Mouse (Mus musculus) heart, embryonic 16.5 days (tissue): ENCODE measurements around the gene Noxa1. TPM values are rescaled to one million over a fixed set of nuclear protein-coding genes. Genes with fewer than 3 reads are reported as not detected.

Source experiments
- ATAC-seq: fragments of 200-750 bp; cut with Nextera tagmentation; replicated peaks from 2 replicates; pipeline ENCODE4 v1.8.0; 2017; ENCODE audit warnings: moderate number of reproducible peaks; ENCODE audit not compliant: insufficient read depth, low FRiP score; ENCODE audit errors: extremely low read depth
- H3K27ac ChIP-seq: fragments of 300-500 bp; sonication (generic); 2 replicates; pipeline ENCODE4 v1.5.1; 2014; ENCODE audit warnings: mild to moderate bottlenecking, low read length, control low read depth, moderate library complexity
- H3K27me3 ChIP-seq: fragments of 300-500 bp; sonication (generic); 2 replicates; pipeline ENCODE4 v1.6.1; 2014; ENCODE audit warnings: low read length, mixed read lengths; ENCODE audit not compliant: control insufficient read depth, insufficient read depth
- H3K36me3 ChIP-seq: fragments of 300-500 bp; sonication (generic); 2 replicates; pipeline ENCODE4 v1.6.1; 2014; ENCODE audit not compliant: control insufficient read depth, insufficient read depth
- H3K4me1 ChIP-seq: fragments of 300-500 bp; sonication (generic); 2 replicates; pipeline ENCODE4 v1.6.1; 2014; ENCODE audit warnings: low read length, mixed read lengths; ENCODE audit not compliant: control insufficient read depth, insufficient read depth
- H3K4me2 ChIP-seq: fragments of 300-500 bp; sonication (generic); 2 replicates; pipeline ENCODE4 v1.6.1; 2014; ENCODE audit warnings: low read depth, mild to moderate bottlenecking, control low read depth, low read length
- H3K4me3 ChIP-seq: fragments of 300-500 bp; sonication (generic); 2 replicates; pipeline ENCODE4 v1.5.1; 2014; ENCODE audit warnings: mild to moderate bottlenecking, control low read depth, low read length
- H3K9ac ChIP-seq: fragments of 300-500 bp; sonication (generic); 2 replicates; pipeline ENCODE4 v1.6.1; 2014; ENCODE audit warnings: low read length, control low read depth
- H3K9me3 ChIP-seq: fragments of 300-500 bp; sonication (generic); replicated peaks from 2 replicates; pipeline ENCODE4 v1.6.1; 2016; ENCODE audit warnings: low read length; ENCODE audit not compliant: control insufficient read depth
- WGBS: fragments of 180-500 bp; shearing (Covaris S2); extraction: QIAGEN DNeasy Blood & Tissue Kit; methylation state at CpG from one replicate; pipeline ENCODE4 v1.1.7; 2014; 5-methylcytosine and 5-hydroxymethylcytosine counted together
- polyA plus RNA-seq: library from polyadenylated mRNA; unstranded; fragments of >200 nt; fragmentation: Nextera tagmentation; extraction: Ambion mirVana; gene quantifications from 2 replicates; pipeline ENCODE4 v1.2.1, GENCODE M21; 2015

The Noxa1 gene
- polyA plus RNA-seq: 0.19 TPM in 1 of 2 replicates, not detected in the other

DNA sequence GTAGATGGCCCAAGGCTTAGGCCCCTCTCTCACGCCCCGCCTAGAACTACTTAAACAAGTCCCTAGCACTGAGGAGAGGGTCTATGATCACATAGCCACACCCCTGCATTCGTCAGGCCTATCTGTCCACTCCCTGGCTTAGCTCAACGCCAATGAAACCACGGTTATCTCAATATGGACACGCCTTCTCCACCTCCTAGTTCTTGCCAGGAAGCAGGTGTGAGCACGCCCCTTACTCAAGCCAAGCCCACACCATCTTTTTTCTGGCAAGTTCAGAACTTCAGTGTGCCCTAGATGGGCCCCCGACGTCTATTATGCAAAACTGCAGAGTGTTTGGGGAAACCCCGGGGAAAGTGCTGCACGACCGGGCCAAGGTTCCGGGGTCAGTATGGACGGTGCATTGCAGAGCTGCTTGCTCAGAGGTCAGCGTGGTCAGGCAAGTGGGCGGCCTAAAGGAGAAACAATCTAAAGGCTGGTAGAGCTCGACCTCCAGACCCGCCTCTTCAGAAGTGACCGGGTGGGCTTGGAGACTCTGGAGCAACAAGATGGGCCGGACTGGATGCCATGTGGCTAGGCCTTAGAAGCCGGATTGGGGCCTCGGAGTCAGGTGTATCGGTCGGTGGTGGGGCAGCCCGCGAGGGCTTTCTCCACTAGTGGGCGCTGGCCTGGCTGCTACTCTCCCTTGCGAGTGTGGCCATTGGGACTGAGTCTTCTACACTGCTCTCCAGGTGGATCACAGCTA, at the start of gene Noxa1:
Gene Noxa1, minus strand, starts transcription at position 41 of the 742 bp plus-strand sequence.
- H3K27ac ChIP-seq: no peak within 1 kb of the TSS
- H3K4me1 ChIP-seq: no peaks in the 10 kb centered on the region; the same call in 1 of the 2 replicates
- no peaks in the 10 kb centered on the region for H3K9me3 ChIP-seq
- H3K9ac ChIP-seq: no peak within 1 kb of the TSS
- ATAC-seq: no peak; the same call in 1 of the 2 replicates
- WGBS: 49% methylated on average over 28 of the region's 28 CpGs
- H3K4me2 ChIP-seq: peak within 1 kb of the TSS; percentile 28; the same call in 1 of the 2 replicates
- H3K36me3 ChIP-seq: no peaks in the 10 kb centered on the region
- peaks cover 6% of the 10 kb centered on the region for H3K27me3 ChIP-seq
- H3K4me3 ChIP-seq: no peak within 1 kb of the TSS

DNA sequence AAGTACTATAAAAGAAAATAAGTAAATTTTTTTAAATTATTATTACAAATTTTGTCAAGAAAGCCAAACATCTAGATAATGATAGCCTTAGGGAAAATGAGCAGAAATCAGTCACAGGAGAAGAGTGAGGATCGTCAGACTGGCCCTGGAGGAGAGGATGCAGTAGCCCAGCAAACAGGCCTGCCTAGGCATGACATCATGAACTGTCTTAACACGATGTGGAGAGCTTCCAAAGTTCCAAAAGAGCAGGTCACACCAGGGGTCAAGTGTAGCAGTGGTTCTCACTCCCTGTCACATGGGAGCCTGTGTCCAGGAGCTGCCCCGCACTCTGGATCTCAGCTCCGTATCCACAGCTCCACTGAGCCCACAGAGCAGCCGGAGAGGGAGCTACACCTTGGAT, 47.0 kb upstream of the Noxa1 start:
- no peaks in the 10 kb centered on the region for H3K36me3 ChIP-seq
- no peak overlapping the region for H3K4me2 ChIP-seq
- H3K4me3 ChIP-seq: no peak overlapping the region
- H3K9ac ChIP-seq: no peak overlapping the region
- no peak for ATAC-seq
- H3K27ac ChIP-seq: no peak overlapping the region
- 79% methylated on average over 5 of the region's 5 CpGs for WGBS
- H3K4me1 ChIP-seq: peaks cover 5% of the 10 kb centered on the region
- H3K9me3 ChIP-seq: no peaks in the 10 kb centered on the region
- H3K27me3 ChIP-seq: no peaks in the 10 kb centered on the region

DNA sequence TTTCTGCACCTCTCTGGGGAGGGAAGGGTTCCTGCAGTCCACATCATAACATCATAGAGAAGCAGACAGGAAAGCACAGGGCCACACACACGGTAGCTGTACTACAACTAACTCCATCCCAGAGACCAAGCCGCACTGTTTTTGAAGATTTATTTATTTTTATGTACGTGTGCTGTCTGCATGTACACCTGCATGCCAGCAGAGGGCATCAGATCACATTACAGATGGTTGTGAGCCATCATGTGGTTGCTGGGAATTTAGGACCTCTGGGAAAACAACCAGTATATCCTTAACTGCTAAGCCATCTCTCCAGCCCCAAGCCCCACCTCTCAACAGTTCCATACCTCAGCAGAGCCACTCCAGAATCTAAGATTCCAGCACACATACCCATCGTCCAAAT, 46.2 kb upstream of the Noxa1 start:
- 61% methylated on average over 4 of the region's 4 CpGs for WGBS
- Histone ChIP-seq H3K4me2 (no peak overlapping the region), H3K9me3 (no peaks in the 10 kb centered on the region), H3K4me3 (no peak overlapping the region), H3K27ac (no peak overlapping the region), H3K36me3 (no peaks in the 10 kb centered on the region), H3K9ac (no peak overlapping the region), H3K27me3 (no peaks in the 10 kb centered on the region), H3K4me1 (peaks cover 5% of the 10 kb centered on the region)
- ATAC-seq: no peak

DNA sequence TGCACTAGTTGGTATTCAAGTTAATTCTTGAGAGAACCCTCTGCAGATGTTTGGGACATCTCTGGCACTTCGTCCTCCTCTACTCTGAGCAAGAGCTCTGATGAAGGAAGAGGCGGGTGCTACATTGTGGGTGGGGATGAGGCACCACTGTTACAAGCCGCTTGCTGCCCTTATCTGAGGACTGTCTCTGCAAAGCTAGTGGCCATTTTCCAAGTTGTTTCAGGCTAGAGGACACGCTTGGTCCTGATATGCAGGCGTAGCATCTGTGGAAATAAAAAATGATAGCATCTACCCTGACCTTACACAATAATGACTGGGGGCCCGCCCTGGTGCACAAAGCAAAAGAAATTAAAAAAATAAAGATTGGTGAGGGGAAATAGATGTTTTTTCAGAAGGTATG, 42.9 kb upstream of the Noxa1 start:
- no peaks in the 10 kb centered on the region for H3K27me3 ChIP-seq
- H3K9ac ChIP-seq: no peak overlapping the region
- H3K4me2 ChIP-seq: no peak overlapping the region
- ATAC-seq: peak; percentile 70; the same call in 1 of the 2 replicates
- WGBS: 43% methylated on average over 6 of the region's 6 CpGs
- no peaks in the 10 kb centered on the region for H3K36me3 ChIP-seq
- peaks cover 2% of the 10 kb centered on the region; the same call in 1 of the 2 replicates for H3K4me1 ChIP-seq
- no peaks in the 10 kb centered on the region for H3K9me3 ChIP-seq
- no peak overlapping the region for H3K27ac ChIP-seq
- H3K4me3 ChIP-seq: no peak overlapping the region

DNA sequence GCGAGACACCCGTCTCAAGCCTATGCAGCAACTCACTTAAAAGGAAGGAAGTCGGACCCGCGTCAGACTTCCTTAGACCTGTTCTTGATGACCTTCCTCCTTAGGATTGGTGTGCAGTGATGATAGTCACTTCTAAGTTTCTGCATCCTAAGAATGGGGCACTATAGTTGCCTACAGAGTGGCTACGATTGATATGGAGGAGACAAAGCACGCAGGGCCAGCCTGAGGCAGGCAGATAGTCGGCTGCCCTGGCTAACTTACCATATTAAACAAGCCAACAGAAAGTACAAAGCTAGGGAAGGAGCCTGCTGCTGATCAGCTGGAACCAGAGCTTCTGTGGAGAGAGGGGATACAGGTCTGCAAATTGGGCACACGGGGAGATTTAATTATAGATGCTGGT, 36.7 kb upstream of the Noxa1 start:
- no peak overlapping the region for H3K9ac ChIP-seq
- ATAC-seq: no peak
- H3K27ac ChIP-seq: no peak overlapping the region
- H3K27me3 ChIP-seq: no peaks in the 10 kb centered on the region
- H3K4me1 ChIP-seq: peaks cover 21% of the 10 kb centered on the region
- no peaks in the 10 kb centered on the region for H3K9me3 ChIP-seq
- no peak overlapping the region for H3K4me2 ChIP-seq
- no peaks in the 10 kb centered on the region for H3K36me3 ChIP-seq
- no peak overlapping the region for H3K4me3 ChIP-seq
- 66% methylated on average over 9 of the region's 9 CpGs for WGBS

DNA sequence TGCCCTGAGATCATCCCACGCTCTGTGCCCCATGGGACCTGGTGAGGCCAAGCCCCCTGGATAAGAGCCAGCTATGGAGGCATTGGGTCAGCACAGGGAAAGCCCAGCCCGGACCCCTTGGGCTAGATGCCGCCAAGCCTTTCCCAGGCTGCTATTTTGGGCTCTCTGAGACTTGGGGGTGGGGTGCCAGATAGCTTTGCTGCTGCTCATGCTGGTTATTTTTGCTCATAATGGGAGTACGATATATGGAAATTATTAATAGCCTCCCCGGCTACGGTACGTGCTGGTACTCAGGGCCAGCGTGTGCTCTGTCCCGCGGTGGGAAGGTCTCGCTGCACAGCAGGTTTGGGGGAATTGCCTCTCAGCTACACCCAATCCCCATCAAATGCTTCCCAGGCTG, 33.1 kb upstream of the Noxa1 start:
- H3K27ac ChIP-seq: peak overlapping the region; percentile 98
- no peak overlapping the region for H3K4me3 ChIP-seq
- no peaks in the 10 kb centered on the region for H3K36me3 ChIP-seq
- no peaks in the 10 kb centered on the region for H3K9me3 ChIP-seq
- ATAC-seq: peak; percentile 91
- H3K9ac ChIP-seq: peak overlapping the region; percentile 63
- 18% methylated on average over 11 of the region's 11 CpGs for whole genome bisulfite sequencing
- H3K27me3 ChIP-seq: no peaks in the 10 kb centered on the region
- H3K4me2 ChIP-seq: peak overlapping the region; percentile 29
- peaks cover 23% of the 10 kb centered on the region for H3K4me1 ChIP-seq

DNA sequence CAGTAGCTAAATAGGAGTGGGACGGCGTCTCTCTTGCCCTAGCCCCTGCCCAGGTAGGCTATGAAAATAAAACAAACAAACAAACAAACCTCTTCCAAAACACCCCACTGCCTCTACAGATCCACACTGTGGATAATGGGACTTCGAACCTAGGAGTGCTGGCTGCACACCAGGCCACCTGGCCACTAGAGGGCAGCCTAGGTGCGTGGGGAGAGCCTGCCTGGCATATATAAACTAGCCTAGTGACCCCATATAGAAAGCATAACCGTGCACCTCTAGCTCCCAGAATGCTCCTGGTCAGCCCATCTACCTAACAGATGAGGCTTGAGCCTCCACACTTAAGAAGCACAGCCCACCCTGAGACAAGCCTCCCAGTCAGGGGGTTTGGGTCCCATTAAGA, 32.3 kb upstream of the Noxa1 start:
- Histone ChIP-seq H3K27me3 (no peaks in the 10 kb centered on the region), H3K36me3 (no peaks in the 10 kb centered on the region), H3K4me1 (peaks cover 23% of the 10 kb centered on the region), H3K27ac (peak overlapping the region; percentile 98), H3K4me2 (no peak overlapping the region), H3K4me3 (no peak overlapping the region), H3K9me3 (no peaks in the 10 kb centered on the region), H3K9ac (peak overlapping the region; percentile 63)
- ATAC-seq: peak; percentile 46
- WGBS: 42% methylated on average over 5 of the region's 5 CpGs

DNA sequence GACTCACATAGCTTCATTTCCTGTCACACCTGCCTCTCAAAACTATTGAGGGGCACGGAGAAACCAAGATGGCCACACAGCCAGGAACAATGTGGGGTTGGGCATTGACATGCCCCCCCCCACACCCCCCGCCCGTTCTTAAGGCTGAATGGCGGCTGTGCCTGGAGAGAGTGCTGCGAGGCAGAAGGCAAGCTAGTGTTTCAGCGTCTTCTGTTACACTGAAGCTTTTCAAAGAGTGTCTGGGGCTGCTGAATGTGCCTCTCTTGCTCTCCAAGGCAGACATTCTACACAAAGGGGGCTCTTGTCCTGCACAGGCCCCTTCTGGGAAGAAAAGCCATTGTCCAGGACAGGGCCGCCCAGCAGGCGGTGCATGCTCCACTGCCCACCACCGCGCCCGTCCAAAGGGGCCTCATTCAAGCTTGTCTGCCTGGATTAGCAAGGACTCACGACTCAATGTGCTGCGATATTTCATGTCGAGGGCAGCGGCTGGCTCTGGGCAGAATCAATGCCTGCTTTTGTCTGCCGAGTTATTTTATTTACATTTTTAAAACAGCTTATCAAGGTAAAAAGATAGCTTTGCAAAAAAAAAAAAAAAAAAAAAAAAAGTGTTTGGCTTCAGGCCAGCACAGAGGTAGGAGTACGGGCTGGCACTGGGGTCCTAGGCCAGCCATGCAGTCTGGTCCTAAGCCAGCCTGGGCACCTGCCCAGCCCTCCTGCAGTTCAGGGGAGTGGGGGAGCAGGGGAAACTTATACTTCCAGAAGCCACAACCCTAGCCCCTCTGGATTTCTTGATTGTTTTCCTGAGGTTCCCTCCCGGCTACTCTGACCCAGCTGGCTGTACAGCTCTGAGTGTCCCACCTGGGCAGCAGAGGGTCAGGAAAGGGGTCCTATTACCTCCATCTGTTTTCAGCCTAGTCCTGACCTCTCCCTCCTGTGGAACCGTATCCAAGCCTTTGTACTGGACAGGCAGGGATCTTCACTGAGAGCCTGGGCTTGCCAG, 31.4 kb upstream of the Noxa1 start:
- no peak for ATAC-seq
- peaks cover 23% of the 10 kb centered on the region for H3K4me1 ChIP-seq
- no peaks in the 10 kb centered on the region for H3K27me3 ChIP-seq
- H3K36me3 ChIP-seq: no peaks in the 10 kb centered on the region
- no peaks in the 10 kb centered on the region for H3K9me3 ChIP-seq
- no peak overlapping the region for H3K4me3 ChIP-seq
- no peak overlapping the region for H3K4me2 ChIP-seq
- H3K9ac ChIP-seq: peak overlapping the region; percentile 1
- H3K27ac ChIP-seq: peak overlapping the region; percentile 47
- WGBS: 53% methylated on average over 19 of the region's 19 CpGs

DNA sequence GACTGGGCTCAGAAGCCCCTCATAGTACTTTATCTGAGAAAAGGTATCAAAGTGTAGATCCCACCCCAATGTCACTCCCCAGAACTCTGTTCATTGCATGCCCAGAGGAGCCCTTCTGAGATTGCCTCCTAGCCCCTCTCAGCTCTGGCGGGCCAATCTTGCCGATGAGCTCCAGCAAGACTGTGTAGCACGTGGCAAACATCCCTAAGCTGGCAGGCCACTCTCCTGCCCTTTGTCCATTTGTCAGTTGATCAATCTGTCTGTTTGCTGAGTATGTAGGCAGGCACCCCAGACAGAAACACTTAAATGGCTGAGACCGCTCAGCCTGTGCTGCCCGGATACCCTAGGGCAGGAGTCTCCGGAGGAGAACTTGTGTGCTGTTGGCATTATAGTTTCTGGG, 30.2 kb upstream of the Noxa1 start:
- no peak for ATAC-seq
- Histone ChIP-seq H3K27me3 (no peaks in the 10 kb centered on the region), H3K4me1 (peaks cover 23% of the 10 kb centered on the region), H3K27ac (no peak overlapping the region), H3K36me3 (no peaks in the 10 kb centered on the region), H3K4me3 (no peak overlapping the region), H3K9me3 (no peaks in the 10 kb centered on the region), H3K9ac (no peak overlapping the region), H3K4me2 (no peak overlapping the region)
- 94% methylated on average over 6 of the region's 6 CpGs for WGBS
